Mouse (Mus musculus): ENCODE results near the gene 9330159F19Rik. TPM values are rescaled to one million over a fixed set of nuclear protein-coding genes. Genes with fewer than 3 reads are reported as not detected.

9330159F19Rik gene
- polyA plus RNA-seq (2016; fragmentation: Nextera tagmentation; extraction: Ambion mirVana) = 2.5 and 4.4 TPM in 2 replicates

- peak within 1 kb of the TSS; percentile 46; the same call in 1 of the 2 replicates for H3K27ac ChIP-seq (replicated peaks)
- no peaks in the 10 kb centered on the region for H3K9me3 ChIP-seq (replicated peaks)
- H3K27me3 ChIP-seq (ENCODE audit: low read depth, poor library complexity, severe bottlenecking) = no peaks in the 10 kb centered on the region
- peaks cover 29% of the 10 kb centered on the region for H3K4me1 ChIP-seq
- 24% methylated on average over 4 of the region's 4 CpGs for WGBS
- H3K36me3 ChIP-seq = no peaks in the 10 kb centered on the region
- DNase-seq (ENCODE audit: low spot score) = peak; percentile 47
- no peak within 1 kb of the TSS for H3K4me3 ChIP-seq
These were observed at the start of gene 9330159F19Rik for GRCm38 (mm10) chr10:29211453-29211852. Gene 9330159F19Rik (plus strand): TSS chr10:29211606.

GRCm38 (mm10) chr10:29161664-29162063 is 49.7 kb upstream of the 9330159F19Rik start:
- no peaks in the 10 kb centered on the region for H3K9me3 ChIP-seq (replicated peaks)
- 85% methylated on average over 2 of the region's 2 CpGs for WGBS
- no peak overlapping the region for H3K27ac ChIP-seq (replicated peaks)
- H3K4me3 ChIP-seq = no peak overlapping the region
- no peaks in the 10 kb centered on the region for H3K4me1 ChIP-seq
- peaks cover 86% of the 10 kb centered on the region for H3K36me3 ChIP-seq
- no peak for DNase-seq (ENCODE audit: low spot score)
- no peaks in the 10 kb centered on the region for H3K27me3 ChIP-seq (ENCODE audit: low read depth, poor library complexity, severe bottlenecking)

GRCm38 (mm10) chr10:29173778-29174177 is 37.6 kb upstream of the 9330159F19Rik start:
- H3K9me3 ChIP-seq (replicated peaks) = peaks cover 11% of the 10 kb centered on the region
- peaks cover 90% of the 10 kb centered on the region for H3K36me3 ChIP-seq
- H3K27me3 ChIP-seq (ENCODE audit: low read depth, poor library complexity, severe bottlenecking) = no peaks in the 10 kb centered on the region
- H3K4me3 ChIP-seq = no peak overlapping the region
- H3K4me1 ChIP-seq = no peaks in the 10 kb centered on the region
- WGBS = 86% methylated on average over 2 of the region's 2 CpGs
- H3K27ac ChIP-seq (replicated peaks) = no peak overlapping the region
- no peak for DNase-seq (ENCODE audit: low spot score)

GRCm38 (mm10) chr10:29175656-29176055 is 35.8 kb upstream of the 9330159F19Rik start:
- Histone ChIP-seq H3K36me3 (peaks cover 84% of the 10 kb centered on the region), H3K9me3 (replicated peaks) (peaks cover 11% of the 10 kb centered on the region)

GRCm38 (mm10) chr10:29176881-29177280 is 34.5 kb upstream of the 9330159F19Rik start:
- 85% methylated on average over 4 of the region's 4 CpGs for WGBS

More at GRCm38 (mm10) chr10:29175656-29176055, 35.8 kb upstream of the 9330159F19Rik start:
- DNase-seq (ENCODE audit: low spot score) = no peak
- 88% methylated on average over 3 of the region's 3 CpGs for WGBS
- Histone ChIP-seq H3K27ac (replicated peaks) (no peak overlapping the region), H3K4me1 (no peaks in the 10 kb centered on the region), H3K27me3 (ENCODE audit: low read depth, poor library complexity, severe bottlenecking) (no peaks in the 10 kb centered on the region), H3K4me3 (no peak overlapping the region)

GRCm38 (mm10) chr10:29178003-29178402 is 33.4 kb upstream of the 9330159F19Rik start:
- no peak for DNase-seq (ENCODE audit: low spot score)
- H3K9me3 ChIP-seq (replicated peaks) = no peaks in the 10 kb centered on the region
- no peaks in the 10 kb centered on the region for H3K4me1 ChIP-seq
- no peak overlapping the region for H3K4me3 ChIP-seq
- WGBS = 40% methylated on average over 2 of the region's 2 CpGs
- H3K27ac ChIP-seq (replicated peaks) = no peak overlapping the region
- H3K27me3 ChIP-seq (ENCODE audit: low read depth, poor library complexity, severe bottlenecking) = no peaks in the 10 kb centered on the region
- H3K36me3 ChIP-seq = peaks cover 84% of the 10 kb centered on the region

More at GRCm38 (mm10) chr10:29176881-29177280, 34.5 kb upstream of the 9330159F19Rik start:
- Histone ChIP-seq H3K36me3 (peaks cover 84% of the 10 kb centered on the region), H3K9me3 (replicated peaks) (no peaks in the 10 kb centered on the region), H3K27ac (replicated peaks) (no peak overlapping the region), H3K4me1 (no peaks in the 10 kb centered on the region), H3K27me3 (ENCODE audit: low read depth, poor library complexity, severe bottlenecking) (no peaks in the 10 kb centered on the region), H3K4me3 (no peak overlapping the region)
- DNase-seq (ENCODE audit: low spot score) = no peak

GRCm38 (mm10) chr10:29180210-29180609 is 31.2 kb upstream of the 9330159F19Rik start:
- H3K9me3 ChIP-seq (replicated peaks) = no peaks in the 10 kb centered on the region
- no peaks in the 10 kb centered on the region for H3K4me1 ChIP-seq
- H3K4me3 ChIP-seq = no peak overlapping the region
- peaks cover 78% of the 10 kb centered on the region for H3K36me3 ChIP-seq
- no peaks in the 10 kb centered on the region for H3K27me3 ChIP-seq (ENCODE audit: low read depth, poor library complexity, severe bottlenecking)
- whole genome bisulfite sequencing = 93% methylated on average over 3 of the region's 3 CpGs
- DNase-seq (ENCODE audit: low spot score) = no peak
- no peak overlapping the region for H3K27ac ChIP-seq (replicated peaks)

- Histone ChIP-seq H3K36me3 (peaks cover 71% of the 10 kb centered on the region), H3K27ac (replicated peaks) (no peak overlapping the region), H3K4me3 (no peak overlapping the region), H3K27me3 (ENCODE audit: low read depth, poor library complexity, severe bottlenecking) (no peaks in the 10 kb centered on the region), H3K4me1 (no peaks in the 10 kb centered on the region), H3K9me3 (replicated peaks) (no peaks in the 10 kb centered on the region)
- no peak for DNase-seq (ENCODE audit: low spot score)
- WGBS = 66% methylated on average over 2 of the region's 2 CpGs
These were observed 30.4 kb upstream of the 9330159F19Rik start for GRCm38 (mm10) chr10:29181046-29181445.

- Histone ChIP-seq H3K36me3 (peaks cover 70% of the 10 kb centered on the region), H3K4me1 (no peaks in the 10 kb centered on the region), H3K27me3 (ENCODE audit: low read depth, poor library complexity, severe bottlenecking) (no peaks in the 10 kb centered on the region), H3K9me3 (replicated peaks) (peaks cover 12% of the 10 kb centered on the region), H3K4me3 (no peak overlapping the region), H3K27ac (replicated peaks) (no peak overlapping the region)
- no peak for DNase-seq (ENCODE audit: low spot score)
These were observed 17.6 kb upstream of the 9330159F19Rik start for GRCm38 (mm10) chr10:29193769-29194168.

- DNase-seq (ENCODE audit: low spot score) = no peak
- Histone ChIP-seq H3K36me3 (peaks cover 84% of the 10 kb centered on the region), H3K27ac (replicated peaks) (no peak overlapping the region), H3K4me1 (no peaks in the 10 kb centered on the region), H3K4me3 (no peak overlapping the region), H3K27me3 (ENCODE audit: low read depth, poor library complexity, severe bottlenecking) (no peaks in the 10 kb centered on the region), H3K9me3 (replicated peaks) (peaks cover 12% of the 10 kb centered on the region)
- 96% methylated on average over 33 of the region's 33 CpGs for WGBS
These were observed 14.6 kb upstream of the 9330159F19Rik start for GRCm38 (mm10) chr10:29196811-29197210.

GRCm38 (mm10) chr10:29198642-29199041 is 12.8 kb upstream of the 9330159F19Rik start, which contains the start of gene Gm49353:
Gene Gm49353 (plus strand): TSS chr10:29198954.
- DNase-seq (ENCODE audit: low spot score) = no peak
- H3K27ac ChIP-seq (replicated peaks) = no peak within 1 kb of the TSS
- no peaks in the 10 kb centered on the region for H3K27me3 ChIP-seq (ENCODE audit: low read depth, poor library complexity, severe bottlenecking)
- peaks cover 12% of the 10 kb centered on the region for H3K9me3 ChIP-seq (replicated peaks)
- WGBS = 93% methylated on average over 7 of the region's 7 CpGs
- H3K36me3 ChIP-seq = peaks cover 84% of the 10 kb centered on the region
- H3K4me3 ChIP-seq = no peak within 1 kb of the TSS
- no peaks in the 10 kb centered on the region for H3K4me1 ChIP-seq

- Histone ChIP-seq H3K27ac (replicated peaks) (no peak overlapping the region), H3K9me3 (replicated peaks) (peaks cover 12% of the 10 kb centered on the region), H3K27me3 (ENCODE audit: low read depth, poor library complexity, severe bottlenecking) (no peaks in the 10 kb centered on the region), H3K4me1 (no peaks in the 10 kb centered on the region), H3K4me3 (no peak overlapping the region), H3K36me3 (peaks cover 76% of the 10 kb centered on the region)
- DNase-seq (ENCODE audit: low spot score) = no peak
- WGBS = 73% methylated on average over 3 of the region's 3 CpGs
These were observed 11.6 kb upstream of the 9330159F19Rik start for GRCm38 (mm10) chr10:29199835-29200234.

- H3K4me3 ChIP-seq = no peak overlapping the region
- 88% methylated on average over 1 of the region's 1 CpGs for WGBS
- peaks cover 12% of the 10 kb centered on the region for H3K9me3 ChIP-seq (replicated peaks)
- H3K36me3 ChIP-seq = peaks cover 69% of the 10 kb centered on the region
- no peak overlapping the region for H3K27ac ChIP-seq (replicated peaks)
- H3K4me1 ChIP-seq = no peaks in the 10 kb centered on the region
- no peaks in the 10 kb centered on the region for H3K27me3 ChIP-seq (ENCODE audit: low read depth, poor library complexity, severe bottlenecking)
- DNase-seq (ENCODE audit: low spot score) = no peak
These were observed 10.8 kb upstream of the 9330159F19Rik start for GRCm38 (mm10) chr10:29200609-29201008.

GRCm38 (mm10) chr10:29206730-29207129 is 4.7 kb upstream of the 9330159F19Rik start:
- Histone ChIP-seq H3K4me1 (peaks cover 13% of the 10 kb centered on the region), H3K27me3 (ENCODE audit: low read depth, poor library complexity, severe bottlenecking) (no peaks in the 10 kb centered on the region), H3K9me3 (replicated peaks) (no peaks in the 10 kb centered on the region), H3K27ac (replicated peaks) (no peak overlapping the region), H3K36me3 (peaks cover 10% of the 10 kb centered on the region; the same call in 1 of the 2 replicates), H3K4me3 (no peak overlapping the region)
- DNase-seq (ENCODE audit: low spot score) = no peak

Measured in midbrain, embryonic 10.5 days (tissue).